Mouse (Mus musculus): ENCODE data around the gene Tns3.

GRCm38 (mm10) chr11:8545798-8546197 lies 118.5 kb downstream of the Tns3 start:
- no peak for TF ChIP-seq USF1 (IDR thresholded peaks at IDR 0.05; ENCODE audit: low read depth)
- no peak for TF ChIP-seq E2F4 (IDR thresholded peaks at IDR 0.05; ENCODE audit: insufficient read depth)
- no peak for TF ChIP-seq POLR2A (IDR thresholded peaks at IDR 0.05; ENCODE audit: insufficient read length, low read depth)
- no peak for TF ChIP-seq CEBPB (IDR thresholded peaks at IDR 0.05; ENCODE audit: insufficient read depth, poor library complexity, severe bottlenecking)
- TF ChIP-seq POLR2AphosphoS2 (IDR thresholded peaks at IDR 0.05; ENCODE audit: insufficient read length, low read depth) = no peak
- TF ChIP-seq TCF12 (IDR thresholded peaks at IDR 0.05; ENCODE audit: insufficient read depth, poor library complexity, severe bottlenecking) = no peak
